Mouse (Mus musculus) liver, embryonic 14.5 days (tissue): ENCODE data around the gene Sipa1l3.

Experiments used
- CTCF ChIP-seq: IDR thresholded peaks from 2 replicates; pipeline ENCODE4 v1.5.1; 2016; ENCODE audit warnings: antibody characterized with exemption, low read depth, control low read depth
- EP300 ChIP-seq: IDR thresholded peaks from 2 replicates; pipeline ENCODE4 v1.6.1; 2016; ENCODE audit warnings: antibody characterized with exemption, low read depth

DNA sequence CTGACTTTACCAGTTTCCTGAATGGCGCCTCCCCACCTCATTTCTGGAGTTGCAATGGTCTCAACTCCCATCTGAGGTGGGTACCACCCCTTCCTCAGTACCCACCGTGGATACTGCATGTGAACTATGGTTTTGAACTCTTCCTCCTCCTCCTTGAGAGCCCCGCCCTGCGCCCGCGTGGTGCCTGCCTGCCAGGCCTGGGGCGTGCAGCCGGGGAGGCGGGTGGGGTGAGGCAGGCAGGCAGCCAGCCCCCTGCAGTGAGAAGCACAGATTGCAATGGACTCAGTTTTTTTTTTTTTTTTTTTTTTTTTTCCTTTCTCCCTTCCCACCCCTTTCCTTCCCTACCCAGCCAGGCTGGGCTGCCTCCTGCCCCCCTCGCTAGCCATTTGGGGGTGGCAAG is 201.5 kb downstream of the Sipa1l3 start:
- TF ChIP-seq CTCF (no peak), EP300 (no peak)
